Mouse (Mus musculus) frontal cortex, adult (tissue): Measurements from ENCODE around the gene Dusp7.

Experiments
- ATAC-seq: cut with Nextera tagmentation; 2 replicates; pipeline ENCODE4 v1.9.2; 2017; ENCODE audit warnings: mild to moderate bottlenecking, moderate library complexity, mixed read lengths; ENCODE audit not compliant: low TSS enrichment

Gene Dusp7

GRCm38 (mm10) chr9:106420608-106421007, 52.2 kb downstream of the Dusp7 start:
- no peak for ATAC-seq

DNA sequence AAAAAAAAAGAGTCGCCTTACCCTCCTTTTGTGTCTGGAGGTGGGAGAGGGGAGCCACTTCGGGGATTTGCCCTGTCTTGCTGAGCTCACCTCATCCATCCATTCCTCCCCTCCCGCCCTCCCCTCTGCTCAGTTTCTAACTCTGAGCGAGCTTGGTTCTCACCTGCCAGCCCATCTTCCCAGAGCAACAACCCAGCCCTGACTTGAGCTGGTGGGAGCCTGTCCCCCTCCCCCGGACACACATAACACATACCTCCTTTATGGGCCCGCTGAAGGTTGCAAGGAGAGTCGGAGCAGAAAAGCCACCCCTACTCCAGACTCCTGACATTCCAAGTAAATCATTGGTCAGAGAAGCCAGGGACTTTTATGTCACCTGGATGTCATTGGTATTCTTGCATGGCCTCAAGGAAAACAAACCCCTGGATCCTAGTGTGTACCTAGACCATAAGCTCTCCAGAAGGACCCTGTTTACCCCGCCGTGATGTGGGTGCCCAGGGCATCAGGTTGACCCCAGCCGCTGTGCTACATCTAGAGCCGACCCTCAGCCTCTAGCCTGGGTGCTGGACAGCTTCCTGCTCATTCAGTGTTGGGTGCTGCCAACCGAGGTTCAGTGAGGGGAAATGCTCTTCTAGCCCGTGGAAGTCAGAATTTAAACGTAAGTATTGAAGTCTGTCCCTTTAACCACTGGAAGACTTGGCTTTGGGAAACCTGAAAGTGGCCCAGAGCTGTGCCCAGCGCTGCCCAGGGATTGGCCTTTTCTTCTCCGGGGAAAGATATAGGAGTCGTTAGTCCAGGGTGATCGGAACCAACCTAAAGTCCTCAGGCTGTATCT, 52.8 kb downstream of the Dusp7 start:
- no peak for ATAC-seq

- peak; percentile 67 for ATAC-seq
Measured at GRCm38 (mm10) chr9:106421865-106422160, 53.4 kb downstream of the Dusp7 start.
